Mouse (Mus musculus): ENCODE data around the gene Garnl3.
"Not testable (repeated sequence)": the region's sequence is repeated elsewhere in the genome, so short reads cannot be mapped to it uniquely, and the experiment has no call there.

The Garnl3 gene

GRCm38 (mm10) chr2:33018026-33018425 lies 113.4 kb downstream of the Garnl3 start:
- no peak for DNase-seq

- DNase-seq: no peak
Measured at GRCm38 (mm10) chr2:33017191-33017590, 114.3 kb downstream of the Garnl3 start.

GRCm38 (mm10) chr2:33014877-33015276 lies 116.6 kb downstream of the Garnl3 start:
- DNase-seq: peak; percentile 91 to 96

- not testable (repeated sequence) for DNase-seq
Measured at GRCm38 (mm10) chr2:33009055-33009454, 122.4 kb downstream of the Garnl3 start.

- peak; percentile 74 to 83 for DNase-seq
Measured at GRCm38 (mm10) chr2:33005041-33005440, 126.4 kb downstream of the Garnl3 start.

DNA sequence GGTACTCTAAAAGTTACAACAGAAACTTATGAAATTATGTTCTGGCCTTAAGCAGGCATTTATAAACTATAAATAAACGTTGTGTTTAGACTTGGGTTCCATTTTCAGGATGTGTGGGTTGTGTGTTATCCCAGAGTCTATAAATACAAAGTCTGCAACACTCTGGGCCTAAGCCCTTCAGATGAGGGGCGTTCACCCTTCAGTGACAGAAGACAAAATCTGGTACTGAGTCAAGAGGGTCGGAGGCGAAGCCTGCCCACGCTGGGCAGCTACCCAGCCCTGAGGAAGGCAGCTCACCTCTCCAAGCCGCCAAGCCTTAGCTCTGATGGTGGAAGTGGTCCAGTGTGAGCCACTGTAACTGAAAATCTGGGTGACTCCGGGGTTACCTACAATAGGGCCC lies 129.3 kb downstream of the Garnl3 start:
- no peak for DNase-seq

DNA sequence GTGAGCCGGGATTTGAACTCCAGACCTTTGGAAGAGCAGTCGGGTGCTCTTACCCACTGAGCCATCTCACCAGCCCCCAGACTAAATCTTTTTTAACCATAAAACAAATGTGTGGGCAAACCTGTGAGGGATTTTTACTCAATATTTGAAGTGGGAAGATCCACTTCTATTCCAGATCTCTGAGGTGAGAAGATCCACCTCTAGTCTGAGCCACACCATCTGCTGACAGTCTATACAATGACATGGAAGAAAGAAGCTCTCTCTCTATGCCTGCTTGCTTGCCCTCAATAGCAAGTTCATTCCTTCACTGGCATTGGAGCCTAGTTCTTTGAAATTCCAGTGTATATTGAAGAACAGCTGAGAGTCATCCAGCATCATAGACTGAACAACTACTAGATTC lies 131.7 kb downstream of the Garnl3 start:
- DNase-seq: no peak

DNA sequence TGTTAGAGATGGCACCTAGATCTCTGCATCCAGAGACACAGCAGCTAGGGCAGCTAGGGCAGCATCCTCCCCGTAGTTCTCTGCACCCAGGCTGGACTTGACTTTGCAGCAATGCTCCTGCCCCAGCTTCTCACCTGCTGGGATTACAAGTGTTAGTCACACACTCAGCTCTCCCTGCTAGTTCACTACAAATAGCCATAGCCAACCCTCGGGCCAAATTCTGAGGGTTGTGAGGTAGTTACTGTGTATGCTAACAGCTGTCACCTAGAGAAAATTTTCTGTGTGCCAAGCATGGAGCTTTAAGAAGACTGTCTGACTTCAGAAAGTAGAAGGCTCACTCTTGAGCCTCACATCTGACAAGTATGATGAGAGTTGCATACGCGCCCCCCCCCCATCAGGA lies 133.7 kb downstream of the Garnl3 start:
- DNase-seq: no peak

GRCm38 (mm10) chr2:32997081-32997480 lies 134.4 kb downstream of the Garnl3 start:
- peak; percentile 45 to 55 for DNase-seq

GRCm38 (mm10) chr2:32992130-32992529 lies 139.3 kb downstream of the Garnl3 start:
- no peak for DNase-seq

GRCm38 (mm10) chr2:32990167-32990832 lies 141.2 kb downstream of the Garnl3 start:
- peak in 1 of 2 experiments; percentile 48 for DNase-seq

DNA sequence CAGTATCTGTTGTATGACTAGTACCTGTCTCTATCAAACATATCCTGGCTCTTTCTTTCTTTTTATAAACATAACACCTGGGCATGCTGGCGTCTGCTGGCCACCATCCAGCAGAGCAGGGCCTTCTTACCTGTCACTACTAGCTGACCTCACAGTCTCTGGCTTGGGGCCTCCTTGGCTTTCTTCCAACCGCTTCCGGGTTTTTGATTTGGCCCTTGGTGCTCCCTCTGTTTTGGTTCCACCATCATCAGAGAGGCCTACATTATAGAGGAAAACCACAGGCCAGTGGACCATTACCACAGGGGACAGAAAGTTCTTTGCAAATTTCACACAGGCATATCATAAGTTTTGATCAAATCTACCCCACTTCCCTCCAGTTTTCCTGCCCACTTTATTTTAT lies 142.1 kb downstream of the Garnl3 start:
- peak; percentile 42 to 51 for DNase-seq

- DNase-seq: no peak
Measured at GRCm38 (mm10) chr2:32985844-32986243, 145.6 kb downstream of the Garnl3 start.

DNA sequence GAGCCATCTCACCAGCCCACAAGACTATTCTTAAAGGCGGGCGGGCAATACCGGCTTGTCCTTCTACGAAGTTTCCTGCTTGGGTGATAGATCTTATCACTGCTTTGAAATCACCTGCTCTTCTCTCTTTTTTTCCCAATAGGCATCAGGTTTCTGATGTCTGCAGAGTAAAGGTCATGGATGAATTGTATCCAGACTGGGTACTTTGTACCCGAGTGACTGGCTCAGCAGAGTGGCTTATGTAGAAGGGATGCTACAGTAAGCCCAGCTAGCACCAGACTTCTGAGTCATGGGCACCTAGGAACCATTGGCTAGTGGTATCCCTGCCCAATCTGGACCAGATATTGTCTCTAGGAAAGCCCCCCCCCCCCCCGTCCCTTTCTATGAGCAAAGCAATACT lies 147.8 kb downstream of the Garnl3 start:
- DNase-seq: no peak

DNA sequence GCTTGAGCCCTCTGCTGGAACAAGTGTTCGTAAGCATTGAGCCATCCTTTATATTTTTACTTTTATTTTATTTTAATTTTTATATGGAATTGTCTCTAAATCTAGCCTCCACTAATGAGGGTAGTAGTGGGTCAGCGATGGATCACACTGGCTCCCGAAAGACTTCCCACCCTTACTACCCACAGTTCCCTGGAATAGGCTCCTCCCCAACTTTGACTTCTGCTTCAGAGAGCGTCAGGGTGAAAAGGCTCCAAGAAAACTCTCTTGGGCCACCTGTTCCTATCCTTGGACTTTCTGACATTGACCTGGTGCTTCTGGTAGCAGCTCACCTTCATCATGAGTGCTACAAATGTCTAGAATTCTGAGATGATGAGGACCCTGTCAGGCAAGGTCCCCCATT lies 148.8 kb downstream of the Garnl3 start:
- DNase-seq: no peak

DNA sequence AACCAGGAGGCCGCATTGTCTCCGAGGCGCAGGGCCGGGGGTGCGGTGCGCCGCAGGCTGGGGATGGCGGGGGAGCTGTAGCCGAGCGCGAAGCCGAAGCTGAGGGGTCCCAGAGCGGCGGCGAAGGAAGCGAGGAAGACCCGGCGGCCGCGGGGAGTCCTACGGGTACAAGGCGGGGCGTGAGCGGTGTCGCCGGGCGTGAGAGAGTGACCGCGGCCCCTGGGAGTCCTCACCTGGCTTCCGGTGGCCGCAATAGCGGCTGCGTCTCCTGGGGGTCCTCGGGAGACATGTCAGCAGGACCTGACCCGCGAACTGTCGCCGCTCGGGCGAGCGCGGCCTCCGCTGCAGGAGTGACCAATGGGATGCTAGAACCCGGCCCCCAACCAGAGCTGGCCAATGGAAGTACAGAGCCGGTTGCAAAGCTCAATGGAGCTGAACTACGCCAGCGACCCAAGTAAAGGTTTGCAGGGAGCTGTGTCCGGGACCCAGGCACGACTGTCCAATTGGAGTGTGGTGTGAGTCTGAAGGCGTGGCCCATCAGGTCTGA lies 149.7 kb downstream of the Garnl3 start, which contains the start of gene Slc2a8:
Gene Slc2a8 (minus strand): TSS at position 359 of the 547 bp plus-strand sequence.
- peak; percentile 91 to 97 for DNase-seq

DNA sequence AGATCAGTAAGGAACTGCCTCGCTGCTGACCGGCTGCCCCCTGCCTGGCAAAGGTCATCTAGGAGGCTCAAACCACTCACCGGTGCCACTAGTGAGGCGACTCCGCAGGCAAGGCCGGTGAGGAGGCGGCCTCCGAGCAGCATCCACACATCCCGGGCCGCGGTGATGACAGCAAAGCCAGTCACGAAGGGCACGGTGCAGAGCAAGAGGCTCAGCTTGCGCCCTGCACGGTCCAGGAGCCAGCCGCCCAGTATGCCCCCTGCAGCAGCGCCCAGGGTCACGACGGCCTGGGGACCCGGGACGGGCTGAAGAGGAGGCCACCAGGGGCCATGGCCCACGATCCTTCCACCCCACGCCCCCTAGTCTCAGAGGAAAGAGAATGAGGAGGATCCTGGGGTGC lies 150.2 kb downstream of the Garnl3 start:
- peak; percentile 43 to 53 for DNase-seq

DNA sequence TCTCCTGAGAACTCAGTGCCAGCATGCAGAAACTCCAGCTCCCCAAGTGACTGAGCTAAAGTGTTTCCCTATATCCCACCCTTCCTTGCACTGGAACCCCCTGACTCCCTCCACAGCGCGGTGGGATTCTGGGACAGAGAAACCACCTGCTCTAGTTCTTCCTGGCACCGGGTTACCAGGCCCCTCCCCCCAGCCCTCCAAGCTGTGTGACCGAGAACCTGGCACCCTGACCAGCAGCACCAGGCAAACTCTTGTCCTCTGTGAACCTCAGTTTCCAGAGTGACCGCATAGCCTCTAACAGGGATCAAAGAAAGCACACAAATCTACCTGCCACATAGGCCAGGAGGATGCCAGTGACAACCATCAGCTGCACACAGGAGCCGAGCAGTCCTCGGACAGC lies 151.8 kb downstream of the Garnl3 start:
- no peak for DNase-seq

DNA sequence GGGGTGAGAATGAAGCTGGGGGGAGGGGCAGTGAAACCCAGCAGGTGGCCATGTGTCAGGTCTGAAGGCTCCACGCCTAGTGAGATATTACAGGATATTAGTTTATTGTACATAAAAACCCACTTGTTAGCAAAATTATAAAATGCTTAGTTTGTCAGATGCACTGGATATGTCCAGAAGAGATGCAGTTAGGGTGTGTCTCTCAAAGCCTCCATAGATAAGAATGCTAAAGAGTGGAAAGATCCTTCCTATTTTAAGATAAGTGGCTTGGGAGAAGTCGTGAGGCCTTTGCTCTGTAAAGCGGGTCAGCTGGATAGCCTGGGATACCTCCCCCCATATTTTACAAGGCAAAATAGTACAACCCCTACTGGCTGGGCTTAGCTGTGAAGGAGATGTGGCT lies 152.8 kb downstream of the Garnl3 start:
- no peak for DNase-seq

- no peak for DNase-seq
Measured at GRCm38 (mm10) chr2:32977114-32977513, 154.3 kb downstream of the Garnl3 start.

DNA sequence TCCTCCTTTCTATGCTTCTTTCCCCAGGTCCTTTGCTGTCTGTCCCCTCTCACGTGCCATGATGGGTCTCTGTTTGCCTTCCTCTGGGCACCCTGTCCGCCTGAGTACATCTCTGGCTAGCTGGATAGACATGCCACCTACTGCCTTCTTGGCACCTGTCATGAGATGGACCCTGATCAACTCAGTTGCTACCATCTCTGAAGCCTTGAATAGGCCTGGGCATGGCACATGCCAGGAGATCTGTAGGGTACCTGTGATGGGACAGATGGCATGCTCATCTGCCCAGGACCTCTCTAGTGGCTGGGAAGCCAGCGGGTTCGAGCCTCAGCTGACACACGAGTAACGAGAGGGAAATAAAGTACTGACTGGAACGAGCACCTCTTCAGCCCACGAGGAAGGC lies 157.2 kb downstream of the Garnl3 start:
- peak in 1 of 2 experiments; percentile 37 for DNase-seq

DNA sequence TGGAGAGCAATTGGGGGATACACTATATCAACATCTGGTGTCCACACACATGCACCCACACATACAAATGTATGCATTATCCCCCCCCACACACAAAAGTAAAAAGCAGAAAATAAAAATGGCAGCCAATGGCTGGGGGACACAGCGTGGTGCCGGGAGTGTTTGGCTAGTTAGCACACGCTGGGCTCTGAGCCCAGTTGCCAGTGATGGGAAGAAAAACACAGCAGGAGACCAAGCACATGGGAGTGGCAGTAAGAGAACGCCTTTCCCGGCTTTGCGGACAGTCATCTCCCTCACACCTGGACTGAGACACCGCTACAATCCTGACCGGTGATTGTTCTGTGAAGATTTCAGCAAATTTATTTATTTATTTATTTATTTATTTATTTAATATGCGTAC lies 160.2 kb downstream of the Garnl3 start:
- DNase-seq: peak; percentile 51 to 64

- no peak for DNase-seq
Measured at GRCm38 (mm10) chr2:32969326-32969725, 162.1 kb downstream of the Garnl3 start.

DNA sequence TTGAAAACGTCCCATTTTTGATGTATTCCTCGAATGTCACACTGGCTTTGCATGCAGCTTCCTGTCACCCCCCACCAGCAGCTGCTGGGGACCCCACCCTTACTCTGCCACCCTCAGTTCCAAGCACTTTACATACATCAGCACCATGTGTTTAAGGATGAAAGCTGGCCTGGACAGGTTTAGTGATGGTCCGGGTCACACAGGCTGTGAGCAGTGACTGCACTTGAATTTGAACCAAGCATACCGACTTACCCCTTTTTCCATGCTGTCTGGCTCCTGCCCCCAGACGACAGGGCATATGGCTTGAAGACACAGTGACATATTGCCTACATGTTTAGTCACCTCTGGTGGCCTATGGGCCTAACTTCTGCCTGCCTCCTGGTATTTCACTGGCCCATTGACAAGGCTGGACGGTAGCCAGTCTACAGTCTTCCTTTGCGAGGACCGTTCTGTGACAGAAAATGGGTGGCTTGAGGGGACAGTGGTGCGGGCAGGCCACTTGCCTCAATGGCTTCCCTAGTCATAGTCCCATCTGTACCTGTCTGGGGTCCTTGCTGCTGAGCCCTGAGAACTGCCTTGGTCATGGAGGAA lies 163.3 kb downstream of the Garnl3 start:
- peak in 1 of 2 experiments; percentile 42 for DNase-seq

Measured in cerebellum, adult 18-20 months (tissue).